Mouse (Mus musculus) hindbrain, postnatal 0 days (tissue): ENCODE data around the gene Tbc1d10a. TPM values are rescaled to one million over a fixed set of nuclear protein-coding genes. Genes with fewer than 3 reads are reported as not detected.
A peak's percentile ranks its signal among the peaks of the same experiment; 100 is the strongest.
"Not testable (repeated sequence)": the region's sequence is repeated elsewhere in the genome, so short reads cannot be mapped to it uniquely, and the experiment has no call there.

Experiments used
- ATAC-seq: fragments of 200-750 bp; cut with Nextera tagmentation; 2 replicates; pipeline ENCODE4 v1.8.0; 2017; ENCODE audit warnings: mild to moderate bottlenecking, moderate TSS enrichment, moderate library complexity
- DNase-seq: peaks from one replicate; pipeline ENCODE4 v3.0.0-alpha.2; 2015; ENCODE audit warnings: low spot score
- H3K27ac ChIP-seq: fragments of 300-500 bp; sonication (generic); 2 replicates; pipeline ENCODE4 v1.5.1; 2014; ENCODE audit warnings: mild to moderate bottlenecking
- H3K27me3 ChIP-seq: fragments of 300-500 bp; sonication (generic); 2 replicates; pipeline ENCODE4 v1.6.1; 2014; ENCODE audit warnings: low read length, mixed read lengths; ENCODE audit not compliant: insufficient read depth
- H3K36me3 ChIP-seq: fragments of 300-500 bp; sonication (generic); 2 replicates; pipeline ENCODE4 v1.6.1; 2014; ENCODE audit warnings: low read length, mixed read lengths; ENCODE audit not compliant: insufficient read depth
- H3K4me1 ChIP-seq: fragments of 300-500 bp; sonication (generic); 2 replicates; pipeline ENCODE4 v1.6.1; 2014; ENCODE audit warnings: antibody characterized with exemption, low read length, mixed read lengths; ENCODE audit not compliant: insufficient read depth
- H3K4me2 ChIP-seq: fragments of 300-500 bp; sonication (generic); 2 replicates; pipeline ENCODE4 v1.6.1; 2014; ENCODE audit warnings: low read depth, mild to moderate bottlenecking, low read length, moderate library complexity, mixed read lengths
- H3K4me3 ChIP-seq: fragments of 300-500 bp; sonication (generic); 2 replicates; pipeline ENCODE4 v1.5.1; 2014; ENCODE audit warnings: low read length
- H3K9ac ChIP-seq: fragments of 300-500 bp; sonication (generic); replicated peaks from 2 replicates; pipeline ENCODE4 v1.6.1; 2014; ENCODE audit warnings: mild to moderate bottlenecking, low read length, moderate library complexity, mixed read lengths
- H3K9me3 ChIP-seq: fragments of 300-500 bp; sonication (generic); 2 replicates; pipeline ENCODE4 v1.6.1; 2016; ENCODE audit warnings: low read length, mixed read lengths
- CTCF ChIP-seq: IDR thresholded peaks from 2 replicates; pipeline ENCODE4 v1.5.1; 2016; ENCODE audit warnings: antibody characterized with exemption, control low read depth, low read depth
- WGBS: fragments of 180-500 bp; shearing (Covaris S2); extraction: QIAGEN DNeasy Blood & Tissue Kit; methylation state at CpG from one replicate; pipeline ENCODE4 v1.1.7; 2014; 5-methylcytosine and 5-hydroxymethylcytosine counted together
- polyA plus RNA-seq: library from polyadenylated mRNA; unstranded; fragments of >200 nt; fragmentation: Nextera tagmentation; extraction: Ambion mirVana; gene quantifications from 2 replicates; pipeline ENCODE4 v1.2.1, GENCODE M21; 2015
- total RNA-seq: library from RNA; depleted of rRNA; stranded (reverse); fragments of >200 nt; gene quantifications from 2 replicates; pipeline ENCODE4 v1.2.3, GENCODE M21; 2014

The Tbc1d10a gene
- total and polyA plus RNA-seq, 2 experiments from 2014 or later: 34.2 to 59.1 TPM

DNA sequence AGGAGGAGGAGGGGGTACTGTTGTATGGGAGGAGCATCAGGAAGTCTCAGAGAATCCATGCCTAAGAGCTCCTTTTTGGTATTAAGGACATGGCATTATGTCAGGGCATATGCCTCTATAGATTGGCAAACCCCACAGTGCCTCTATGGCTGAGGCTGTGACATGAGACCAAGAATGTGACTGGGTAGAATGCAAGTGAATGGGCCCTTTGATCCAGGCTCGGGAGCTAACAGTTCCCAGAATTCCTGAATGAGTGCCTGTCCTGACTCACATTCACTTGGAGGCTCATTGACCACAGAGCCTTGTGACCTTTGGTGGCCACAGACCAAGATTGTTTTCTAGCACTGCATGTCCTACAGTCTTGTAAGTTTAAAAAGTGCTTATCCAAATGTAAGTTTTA is 4.5 kb upstream of the Tbc1d10a start:
- no peak overlapping the region for H3K9ac ChIP-seq
- no peak for TF ChIP-seq CTCF
- H3K4me1 ChIP-seq: no peaks in the 10 kb centered on the region
- no peak overlapping the region for H3K4me3 ChIP-seq
- no peak overlapping the region for H3K4me2 ChIP-seq
- H3K9me3 ChIP-seq: no peaks in the 10 kb centered on the region
- 21% methylated on average over 1 of the region's 1 CpGs for WGBS
- H3K27me3 ChIP-seq: no peaks in the 10 kb centered on the region
- DNase-seq: peak; percentile 40
- H3K27ac ChIP-seq: peak overlapping the region; percentile 51
- peaks cover 61% of the 10 kb centered on the region for H3K36me3 ChIP-seq
- no peak for ATAC-seq

DNA sequence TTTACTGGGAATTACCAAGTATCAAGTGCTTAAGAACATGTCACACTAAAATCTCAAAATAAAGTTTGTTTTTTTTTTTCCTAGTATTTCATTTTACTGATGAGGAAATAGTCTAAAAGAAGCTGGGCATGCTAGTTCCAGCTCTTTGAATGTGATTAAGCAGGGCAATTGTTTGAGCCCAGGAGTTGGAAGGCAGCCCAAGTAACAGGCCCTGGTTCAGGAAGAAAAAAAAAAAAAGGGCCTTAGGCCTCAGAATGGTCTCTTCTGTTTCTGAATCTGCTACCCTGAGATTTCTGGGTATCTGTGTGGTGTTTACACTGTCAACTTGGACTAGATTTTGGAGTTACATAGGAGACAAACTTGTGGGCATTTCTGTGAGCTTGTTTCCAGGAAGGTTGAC is 3.1 kb upstream of the Tbc1d10a start:
- Histone ChIP-seq H3K27me3 (no peaks in the 10 kb centered on the region), H3K9me3 (no peaks in the 10 kb centered on the region), H3K4me3 (no peak overlapping the region), H3K4me2 (no peak overlapping the region), H3K27ac (peak overlapping the region; percentile 56; the same call in 1 of the 2 replicates), H3K4me1 (peaks cover 9% of the 10 kb centered on the region), H3K36me3 (peaks cover 47% of the 10 kb centered on the region), H3K9ac (no peak overlapping the region)
- TF ChIP-seq CTCF: no peak
- DNase-seq: peak; percentile 52
- ATAC-seq: no peak

DNA sequence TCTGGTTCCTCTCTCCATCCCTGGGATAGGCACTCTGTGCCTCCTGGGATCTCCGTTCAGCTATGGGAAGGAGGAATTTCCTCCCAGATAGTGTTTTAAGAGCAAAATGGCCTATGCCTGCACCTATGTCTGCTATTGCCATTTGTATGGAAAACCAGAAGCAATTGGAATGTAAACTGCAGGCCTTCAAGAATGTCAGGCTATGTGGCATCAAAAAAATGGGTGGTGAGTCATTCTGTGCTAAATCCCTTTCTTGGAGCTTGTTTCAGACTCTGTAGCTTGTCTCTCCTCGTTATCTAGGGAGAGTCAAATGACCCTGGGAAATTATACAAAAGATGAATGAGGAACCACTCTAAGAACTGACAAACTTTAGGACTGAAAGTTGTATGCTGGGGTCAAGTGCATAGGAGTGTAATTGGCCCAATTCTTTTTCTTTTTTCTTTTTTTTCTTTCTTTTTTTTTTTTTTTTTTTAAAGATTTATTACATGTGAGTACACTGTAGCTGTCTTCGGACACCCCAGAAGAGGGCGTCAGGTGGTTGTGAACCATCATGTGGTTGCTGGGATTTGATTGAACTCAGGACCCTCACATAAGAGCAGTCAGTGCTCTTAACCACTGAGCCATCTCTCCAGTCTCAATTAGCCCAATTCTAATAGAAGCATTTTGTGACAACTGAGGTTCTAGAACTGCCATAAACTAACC is 2.2 kb upstream of the Tbc1d10a start:
- H3K27me3 ChIP-seq: no peaks in the 10 kb centered on the region
- no peak overlapping the region for H3K9ac ChIP-seq
- ATAC-seq: no peak
- DNase-seq: no peak
- H3K4me3 ChIP-seq: no peak overlapping the region
- TF ChIP-seq CTCF: no peak
- no peaks in the 10 kb centered on the region for H3K9me3 ChIP-seq
- WGBS: 75% methylated on average over 4 of the region's 4 CpGs
- peaks cover 9% of the 10 kb centered on the region for H3K4me1 ChIP-seq
- no peak overlapping the region for H3K4me2 ChIP-seq
- H3K36me3 ChIP-seq: peaks cover 38% of the 10 kb centered on the region
- peak overlapping the region; percentile 56; the same call in 1 of the 2 replicates for H3K27ac ChIP-seq

DNA sequence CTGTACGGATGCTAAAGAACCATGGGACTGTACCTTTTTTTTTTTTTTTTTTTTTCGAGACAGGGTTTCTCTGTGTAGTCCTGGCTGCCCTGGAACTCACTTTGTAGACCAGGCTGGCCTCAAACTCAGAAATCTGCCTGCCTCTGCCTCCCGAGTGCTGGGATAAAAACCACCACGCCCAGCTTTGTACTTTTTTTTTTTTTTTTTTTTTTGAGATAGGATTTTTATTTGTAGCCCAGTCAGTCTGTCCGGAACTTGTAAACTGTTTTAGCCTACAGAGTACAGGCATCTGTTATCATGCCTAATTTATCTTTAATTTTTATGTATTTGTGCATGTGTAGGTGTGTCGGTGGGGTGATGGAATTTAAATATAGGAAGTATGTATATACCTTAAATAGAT is 1.1 kb upstream of the Tbc1d10a start:
- not testable (repeated sequence) for H3K9me3 ChIP-seq
- 87% methylated on average over 6 of the region's 6 CpGs for WGBS

DNA sequence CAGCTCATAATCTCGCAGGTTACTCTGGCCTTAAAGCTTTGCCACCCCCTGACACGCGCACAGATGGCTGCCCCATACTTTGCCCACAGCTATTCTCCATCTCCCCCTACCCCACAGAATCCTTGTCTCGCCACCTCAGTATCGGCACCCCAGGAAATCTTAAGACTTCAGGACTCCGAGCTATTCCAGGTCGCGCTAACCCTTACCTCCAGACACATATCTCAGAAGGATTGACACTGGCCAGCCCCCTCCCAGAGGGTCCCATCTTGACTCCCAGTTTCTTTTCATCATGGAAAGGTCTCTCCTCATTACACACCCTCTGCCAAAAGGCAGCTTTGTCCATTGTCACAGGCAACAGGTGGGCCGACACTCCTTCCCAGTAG is 720 bp downstream of the Tbc1d10a start:
- peak overlapping the region; percentile 81; the same call in 1 of the 2 replicates for H3K27ac ChIP-seq
- no peak for TF ChIP-seq CTCF
- no peak for DNase-seq

More for the DNA sequence above, 1.1 kb upstream of the Tbc1d10a start:
- not testable (repeated sequence) for H3K4me2 ChIP-seq, DNase-seq, H3K4me3 ChIP-seq, H3K27ac ChIP-seq, H3K9ac ChIP-seq, H3K27me3 ChIP-seq, H3K4me1 ChIP-seq, ATAC-seq
- H3K36me3 ChIP-seq: peaks cover 27% of the 10 kb centered on the region; the same call in 1 of the 2 replicates

DNA sequence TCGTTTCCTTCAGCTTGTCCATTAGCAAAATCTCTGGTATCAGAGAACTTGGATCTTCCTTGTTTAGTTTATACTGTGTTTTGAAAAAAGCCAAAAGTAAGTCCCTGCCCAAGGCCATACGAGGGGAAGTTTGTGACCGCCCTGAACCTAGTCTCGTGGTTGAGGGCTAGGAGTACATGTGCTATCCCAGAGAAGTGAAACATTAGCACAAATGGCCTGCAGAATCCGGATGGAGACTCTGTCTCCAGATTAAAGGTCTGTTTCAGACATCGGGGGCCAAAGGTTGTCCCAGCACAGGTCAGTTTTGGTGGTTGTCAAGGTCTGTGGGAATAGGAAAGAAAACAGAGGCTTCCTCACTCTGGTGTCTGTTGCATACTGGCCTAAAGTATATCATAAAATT is 2.6 kb downstream of the Tbc1d10a start:
- no peak for DNase-seq
- Histone ChIP-seq H3K4me2 (peak overlapping the region; percentile 92), H3K4me3 (no peak overlapping the region), H3K9me3 (no peaks in the 10 kb centered on the region), H3K4me1 (peaks cover 9% of the 10 kb centered on the region), H3K9ac (no peak overlapping the region), H3K27me3 (no peaks in the 10 kb centered on the region), H3K36me3 (no peaks in the 10 kb centered on the region), H3K27ac (no peak overlapping the region)
- no peak for TF ChIP-seq CTCF
- ATAC-seq: no peak
- WGBS: 83% methylated on average over 6 of the region's 6 CpGs

More for the DNA sequence above, 720 bp downstream of the Tbc1d10a start:
- Histone ChIP-seq H3K4me1 (peaks cover 9% of the 10 kb centered on the region), H3K9ac (peak overlapping the region; percentile 96), H3K36me3 (peaks cover 10% of the 10 kb centered on the region; the same call in 1 of the 2 replicates), H3K27me3 (no peaks in the 10 kb centered on the region), H3K4me2 (peak overlapping the region; percentile 92), H3K9me3 (no peaks in the 10 kb centered on the region), H3K4me3 (peak overlapping the region; percentile 87)
- 12% methylated on average over 9 of the region's 9 CpGs for WGBS
- ATAC-seq: 0 out of 2 replicates have a peak, but pooled peaks have one; percentile 1

DNA sequence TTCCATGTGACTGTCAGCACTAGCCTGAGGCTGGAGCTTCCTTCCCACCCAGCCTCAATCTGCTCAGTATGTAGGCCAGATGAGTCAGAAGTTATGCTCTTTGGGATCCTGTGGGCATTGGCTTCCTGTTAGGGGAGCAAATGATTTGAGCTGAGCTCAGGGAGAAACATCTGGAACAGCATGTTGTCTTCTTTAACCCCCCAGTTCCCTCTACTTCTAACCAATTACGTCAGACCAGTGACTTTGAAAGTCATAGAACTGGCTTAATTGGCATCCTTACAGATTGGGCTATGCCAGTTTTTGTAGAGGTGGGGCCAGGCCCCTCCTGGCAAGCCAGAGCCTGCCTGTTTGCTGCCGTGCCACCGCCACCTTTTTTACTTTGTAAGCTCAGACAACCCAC is 4.1 kb downstream of the Tbc1d10a start:
- Histone ChIP-seq H3K9me3 (no peaks in the 10 kb centered on the region), H3K9ac (no peak overlapping the region), H3K27ac (no peak overlapping the region), H3K4me2 (no peak overlapping the region), H3K4me1 (peaks cover 9% of the 10 kb centered on the region), H3K27me3 (no peaks in the 10 kb centered on the region), H3K4me3 (no peak overlapping the region), H3K36me3 (no peaks in the 10 kb centered on the region)
- ATAC-seq (no peak), DNase-seq (no peak)
- WGBS: 63% methylated on average over 3 of the region's 3 CpGs
- no peak for TF ChIP-seq CTCF
